Mouse (Mus musculus) layer of hippocampus, postnatal 10 days (tissue): Measurements from ENCODE around the gene Il10ra. TPM values are rescaled to one million over a fixed set of nuclear protein-coding genes. Genes with fewer than 3 reads are reported as not detected.

ENCODE experiments used
- DNase-seq, 2 experiments: peaks; one replicate each; pipeline ENCODE4 v3.0.0; 2021; ENCODE audit warnings: low spot score in 2 of 2
- microRNA-seq, 2 experiments: library from miRNA; unstranded; fragments of <30 nt; microRNA quantifications; one replicate each; pipeline ENCODE4 v1.2.0; 2021
- total RNA-seq, 2 experiments: library from RNA; stranded (reverse); gene quantifications; 2 replicates each; pipeline ENCODE4 v1.2.3; 2021

Il10ra gene
- total RNA-seq, 2 experiments from 2014 or later = 1.9 to 2.2 TPM

DNA sequence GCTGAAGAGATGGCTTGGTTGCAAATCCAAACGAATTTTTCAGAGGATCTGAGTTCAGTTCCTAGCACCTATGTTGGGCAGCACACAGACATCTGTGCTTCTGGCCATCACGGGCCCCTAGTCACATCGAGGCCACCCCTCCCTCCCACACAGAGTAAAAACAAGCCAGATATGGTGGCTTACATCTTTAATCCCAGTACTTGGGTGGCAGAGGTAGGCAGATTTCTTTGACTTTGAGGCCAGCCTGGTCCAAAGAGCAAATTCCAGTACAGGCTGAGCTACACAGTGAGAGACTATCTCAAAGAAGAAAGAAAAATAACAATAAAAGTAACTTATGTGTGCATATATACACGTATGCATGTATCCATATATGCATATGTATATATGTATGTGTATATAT, 62.8 kb downstream of the Il10ra start:
- DNase-seq = no peak

DNA sequence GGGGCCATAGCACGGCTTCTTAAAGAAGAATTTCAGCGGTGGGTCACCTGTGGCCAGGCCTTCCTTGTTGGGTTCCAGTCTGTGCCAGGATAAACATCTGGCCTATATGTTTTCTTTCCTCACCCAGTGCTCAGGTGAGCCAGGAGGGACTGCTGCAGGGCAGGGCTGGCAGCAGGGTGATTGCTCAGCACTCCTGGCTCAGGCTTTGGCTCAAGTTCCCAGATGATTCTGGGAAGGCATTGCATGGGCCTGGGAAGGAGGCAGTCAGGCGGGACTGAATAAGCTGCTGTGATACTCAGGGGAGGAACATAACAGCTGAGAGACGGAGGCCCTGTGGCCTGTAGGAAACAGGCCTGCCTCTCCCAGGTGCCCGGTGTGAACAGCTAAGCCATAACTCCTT, 63.8 kb downstream of the Il10ra start:
- DNase-seq = no peak

Small RNA genes lying within 50 kb of the gene (microRNA-seq; reads per million reads assigned to microRNA genes)
- gene Mir7086 = 0 reads per million in 2 experiments

Other genes with a start within 250 kb of the Il10ra start
- 1 to 10 TPM in 1 of 2 experiments, under 1 TPM in 1; 0.39 to 1.1 TPM for gene Mpzl2, start 229.3 kb downstream of the Il10ra start, total RNA-seq
- gene Mpzl3, start 214.0 kb downstream of the Il10ra start, total RNA-seq = 1 to 10 TPM; 3.1 to 3.7 TPM
- not detected for gene Jaml, start 190.0 kb downstream of the Il10ra start, total RNA-seq
- gene Scn2b, start 151.4 kb downstream of the Il10ra start, total RNA-seq = 10 to 100 TPM; 75.1 to 79.0 TPM
- gene Scn4b, start 130.8 kb downstream of the Il10ra start, total RNA-seq = 1 to 10 TPM; 2.4 to 2.7 TPM
- under 1 TPM in 1 of 2 experiments, not detected in 1; 0.20 TPM for gene BC049352, start 87.1 kb downstream of the Il10ra start, total RNA-seq
- not detected for gene Tmprss4, start 65.1 kb downstream of the Il10ra start, total RNA-seq
- gene Tmprss13, start 50.0 kb upstream of the Il10ra start, total RNA-seq = not detected
- gene Fxyd6, start 101.0 kb upstream of the Il10ra start, total RNA-seq = 100 to 1,000 TPM; 288 to 309 TPM
- 10 to 100 TPM in 1 of 2 experiments, 1 to 10 TPM in 1; 8.9 to 10.4 TPM for gene Fxyd2, start 130.5 kb upstream of the Il10ra start, total RNA-seq
- 10 to 100 TPM; 67.0 to 72.6 TPM for gene Dscaml1, start 157.5 kb upstream of the Il10ra start, total RNA-seq